Mouse (Mus musculus) adrenal gland, adult 8-10 months (tissue): ENCODE measurements around the gene Defb28. TPM values are rescaled to one million over a fixed set of nuclear protein-coding genes. Genes with fewer than 3 reads are reported as not detected.

Experiments
- DNase-seq: peaks from one replicate; pipeline ENCODE4 v3.0.0; 2022
- total RNA-seq, 4 experiments: library from RNA; stranded (reverse); gene quantifications; 2 replicates each; pipeline ENCODE4 v1.2.4; 2022

Gene Defb28
- total RNA-seq, 4 experiments from 2014 or later: not detected

DNA sequence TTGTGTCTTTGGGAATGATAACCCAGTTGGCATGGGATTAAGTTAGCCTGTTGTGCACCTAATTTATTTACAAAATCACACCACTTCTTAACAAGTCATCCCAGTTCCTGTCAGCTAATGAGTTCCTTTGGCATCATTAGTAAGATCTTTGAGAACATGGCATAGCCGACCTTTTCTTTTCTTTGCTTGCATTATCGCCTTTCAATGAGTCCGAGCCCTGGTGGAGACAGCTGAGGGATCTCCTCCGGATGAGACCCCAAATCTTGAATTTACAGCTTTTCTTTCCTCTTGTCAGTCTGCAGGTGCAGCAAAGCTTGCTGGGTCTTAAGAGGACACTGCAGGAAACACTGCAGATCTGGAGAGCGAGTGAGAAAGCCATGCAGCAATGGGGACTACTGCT lies 51.0 kb downstream of the Defb28 start, which contains the start of gene Gm17416:
Gm17416 (plus strand) TSS at position 301 of the 400 bp plus-strand sequence.
- DNase-seq: no peak

GRCm38 (mm10) chr2:152569881-152570280 lies 51.8 kb downstream of the Defb28 start:
- no peak for DNase-seq

DNA sequence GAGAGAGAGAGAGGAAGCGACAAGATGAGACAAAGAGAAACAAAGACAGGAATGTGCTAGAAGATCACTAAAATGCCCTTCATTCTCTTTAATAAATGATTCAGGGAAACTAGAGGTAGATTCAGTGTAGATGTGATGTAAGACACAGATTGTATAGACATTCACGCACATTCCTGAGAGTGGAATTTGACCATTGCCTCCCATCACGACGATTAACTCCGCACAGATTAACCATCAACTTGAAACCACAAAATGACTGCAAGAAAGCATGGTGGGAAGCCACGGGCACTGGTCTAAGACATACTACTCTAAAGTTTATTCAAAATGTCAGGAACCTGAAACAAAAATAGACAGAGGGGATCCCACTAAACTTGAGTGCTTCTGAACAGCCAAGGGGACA lies 52.3 kb downstream of the Defb28 start:
- no peak for DNase-seq

Other genes starting within 250 kb of the Defb28 start
- gene Tbc1d20, start 224.4 kb upstream of the Defb28 start, total RNA-seq: 100 to 1,000 TPM; 143 to 157 (median 143) TPM
- gene Rbck1, start 185.6 kb upstream of the Defb28 start, total RNA-seq: 100 to 1,000 TPM; 120 to 169 (median 145) TPM
- 10 to 100 TPM in 2 of 4 experiments, 1 to 10 TPM in 2; 2.8 to 11.3 (median 6.9) TPM for gene Trib3, start 174.2 kb upstream of the Defb28 start, total RNA-seq
- gene Nrsn2, start 141.6 kb upstream of the Defb28 start, total RNA-seq: 10 to 100 TPM in 1 of 4 experiments, 1 to 10 TPM in 3; 5.3 to 11.3 (median 8.1) TPM
- gene Sox12, start 120.2 kb upstream of the Defb28 start, total RNA-seq: 10 to 100 TPM in 3 of 4 experiments, 1 to 10 TPM in 1; 9.9 to 16.8 (median 12.6) TPM
- 10 to 100 TPM in 1 of 4 experiments, 1 to 10 TPM in 3; 7.9 to 11.2 (median 9.2) TPM for gene Zcchc3, start 103.2 kb upstream of the Defb28 start, total RNA-seq
- gene 6820408C15Rik, start 102.7 kb upstream of the Defb28 start, total RNA-seq: under 1 TPM; 0.32 to 0.51 (median 0.42) TPM
- gene Defb23, start 53.6 kb upstream of the Defb28 start, total RNA-seq: not detected
- gene Defb20, start 41.2 kb upstream of the Defb28 start, total RNA-seq: not detected
- gene Defb22, start 28.1 kb upstream of the Defb28 start, total RNA-seq: not detected
- gene Defb26, start 6.6 kb upstream of the Defb28 start, total RNA-seq: not detected
- not detected for gene Defb29, start 21.8 kb downstream of the Defb28 start, total RNA-seq
- not detected for gene Gm17416, start 51.1 kb downstream of the Defb28 start, total RNA-seq
- gene Defb21, start 54.5 kb downstream of the Defb28 start, total RNA-seq: not detected
- not detected for gene Defb19, start 62.1 kb downstream of the Defb28 start, total RNA-seq
- gene Defb45, start 81.1 kb downstream of the Defb28 start, total RNA-seq: not detected
- gene Defb36, start 86.1 kb downstream of the Defb28 start, total RNA-seq: 1 to 10 TPM in 1 of 4 experiments, under 1 TPM in 1, not detected in 2; 0.86 to 1.5 TPM
- 1 to 10 TPM in 2 of 4 experiments, not detected in 2; 1.9 to 2.2 TPM for gene Defb25, start 104.8 kb downstream of the Defb28 start, total RNA-seq
- gene Rem1, start 108.7 kb downstream of the Defb28 start, total RNA-seq: 10 to 100 TPM in 3 of 4 experiments, 1 to 10 TPM in 1; 9.0 to 20.8 (median 14.6) TPM
- gene H13, start 151.2 kb downstream of the Defb28 start, total RNA-seq: 100 to 1,000 TPM; 162 to 222 (median 201) TPM
- gene Mcts2, start 168.8 kb downstream of the Defb28 start, total RNA-seq: 10 to 100 TPM; 28.1 to 32.3 (median 29.7) TPM
- gene Id1, start 218.0 kb downstream of the Defb28 start, total RNA-seq: 10 to 100 TPM; 38.9 to 74.3 (median 55.1) TPM
- gene Cox4i2, start 235.9 kb downstream of the Defb28 start, total RNA-seq: 1 to 10 TPM; 1.3 to 4.4 (median 2.7) TPM